Mouse (Mus musculus) cortical plate, adult 2 months (tissue): Measurements from ENCODE around the gene Tmed1.
"Not testable (repeated sequence)": the region's sequence is repeated elsewhere in the genome, so short reads cannot be mapped to it uniquely, and the experiment has no call there.

Experiments used
- CTCF ChIP-seq: fragments of 200-500 bp; IDR thresholded peaks from 2 replicates; pipeline ENCODE4 v1.5.1; 2011; ENCODE audit warnings: mild to moderate bottlenecking, control low read depth, low read length; ENCODE audit not compliant: insufficient read depth; ENCODE audit errors: extremely low read depth
- POLR2A ChIP-seq: fragments of 200-500 bp; IDR thresholded peaks from 2 replicates; pipeline ENCODE4 v1.6.1; 2011; ENCODE audit warnings: mild to moderate bottlenecking, low read length, control low read depth; ENCODE audit not compliant: insufficient read depth; ENCODE audit errors: extremely low read depth

DNA sequence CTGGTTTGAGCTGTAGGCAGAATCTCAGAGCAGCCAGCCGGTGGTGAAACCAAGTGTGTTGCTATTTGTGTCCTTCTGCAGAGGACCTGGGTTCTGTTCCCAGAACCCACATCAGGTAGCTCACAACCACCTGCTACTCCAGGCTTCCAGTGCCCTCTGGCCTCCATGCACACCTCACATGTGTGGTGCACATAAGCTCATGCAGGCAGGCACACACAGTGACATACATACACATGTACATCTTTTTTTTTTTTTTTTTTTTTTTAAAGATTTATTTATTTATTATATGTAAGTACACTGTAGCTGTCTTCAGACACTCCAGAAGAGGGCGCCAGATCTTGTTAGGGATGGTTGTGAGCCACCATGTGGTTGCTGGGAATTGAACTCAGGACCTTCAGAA is 21.8 kb downstream of the Tmed1 start:
- TF ChIP-seq CTCF, POLR2A: not testable (repeated sequence)
